Mouse (Mus musculus): Measurements from ENCODE around the gene Hist1h4f. TPM values are rescaled to one million over a fixed set of nuclear protein-coding genes. Genes with fewer than 3 reads are reported as not detected.
A peak's percentile ranks its signal among the peaks of the same experiment; 100 is the strongest.

Hist1h4f gene
- polyA plus RNA-seq, 1 experiment from 2014 or later = 1.6 TPM

DNA sequence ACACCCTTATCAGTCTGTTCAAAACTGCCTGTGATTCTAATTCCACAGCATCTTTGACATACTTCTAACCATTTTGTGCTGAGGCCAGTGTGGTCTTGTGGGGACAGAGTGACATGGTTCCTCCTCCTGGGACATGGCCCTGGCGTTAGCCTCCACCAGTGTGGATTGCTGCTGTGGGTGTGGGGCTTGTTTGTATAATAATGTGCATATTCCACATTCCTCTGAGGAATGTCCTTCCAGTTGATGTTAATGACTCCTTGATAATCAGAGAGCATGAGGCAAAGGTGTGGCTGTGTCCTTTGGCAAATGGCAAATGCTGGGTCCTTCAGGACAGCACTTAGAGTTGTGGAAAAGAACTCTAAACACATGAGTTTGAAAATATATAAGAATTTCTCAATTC, 37.9 kb downstream of the Hist1h4f start:
- Histone ChIP-seq H3K9ac (ENCODE audit: low read length) (no peak overlapping the region), H3K4me2 (ENCODE audit: low read depth, low read length) (no peak overlapping the region), H3K4me1 (ENCODE audit: control insufficient read depth, insufficient read depth, low read length) (peaks cover 3% of the 10 kb centered on the region), H3K27ac (ENCODE audit: low read length) (no peak overlapping the region), H3K9me3 (replicated peaks; ENCODE audit: control insufficient read depth, low read length) (no peaks in the 10 kb centered on the region), H3K36me3 (ENCODE audit: control insufficient read depth, insufficient read depth, low read length) (no peaks in the 10 kb centered on the region), H3K4me3 (replicated peaks; ENCODE audit: low read length) (no peak overlapping the region), H3K27me3 (ENCODE audit: control insufficient read depth, insufficient read depth, low read length) (no peaks in the 10 kb centered on the region)
- ATAC-seq (ENCODE audit: insufficient read depth, low FRiP score) = no peak
- WGBS = 82% methylated on average over 1 of the region's 1 CpGs

DNA sequence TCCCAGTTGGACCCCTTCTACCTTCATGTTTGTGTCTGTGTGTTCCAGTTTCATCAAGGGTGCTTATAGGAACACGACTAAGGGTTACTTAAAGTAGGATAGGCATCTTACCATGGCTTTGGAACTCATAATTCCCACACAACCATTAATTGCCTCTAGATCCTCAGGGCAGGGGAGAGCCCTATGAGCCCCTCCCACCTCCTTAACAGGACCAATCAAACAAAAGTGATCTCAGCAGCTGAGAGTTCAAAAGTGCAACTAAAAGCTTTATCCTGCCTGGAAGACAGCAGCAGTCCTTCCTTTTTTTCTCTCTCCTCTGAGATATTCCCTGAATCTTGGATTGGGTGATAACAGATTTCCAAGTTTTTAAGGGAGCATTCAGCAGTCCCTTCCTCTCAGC, 41.3 kb downstream of the Hist1h4f start:
- ATAC-seq (ENCODE audit: insufficient read depth, low FRiP score) = no peak
- Histone ChIP-seq H3K9me3 (replicated peaks; ENCODE audit: control insufficient read depth, low read length) (no peaks in the 10 kb centered on the region), H3K27me3 (ENCODE audit: control insufficient read depth, insufficient read depth, low read length) (no peaks in the 10 kb centered on the region), H3K4me1 (ENCODE audit: control insufficient read depth, insufficient read depth, low read length) (no peaks in the 10 kb centered on the region), H3K9ac (ENCODE audit: low read length) (no peak overlapping the region), H3K36me3 (ENCODE audit: control insufficient read depth, insufficient read depth, low read length) (no peaks in the 10 kb centered on the region), H3K4me2 (ENCODE audit: low read depth, low read length) (no peak overlapping the region), H3K4me3 (replicated peaks; ENCODE audit: low read length) (no peak overlapping the region), H3K27ac (ENCODE audit: low read length) (no peak overlapping the region)
- WGBS = 40% methylated on average over 1 of the region's 1 CpGs

DNA sequence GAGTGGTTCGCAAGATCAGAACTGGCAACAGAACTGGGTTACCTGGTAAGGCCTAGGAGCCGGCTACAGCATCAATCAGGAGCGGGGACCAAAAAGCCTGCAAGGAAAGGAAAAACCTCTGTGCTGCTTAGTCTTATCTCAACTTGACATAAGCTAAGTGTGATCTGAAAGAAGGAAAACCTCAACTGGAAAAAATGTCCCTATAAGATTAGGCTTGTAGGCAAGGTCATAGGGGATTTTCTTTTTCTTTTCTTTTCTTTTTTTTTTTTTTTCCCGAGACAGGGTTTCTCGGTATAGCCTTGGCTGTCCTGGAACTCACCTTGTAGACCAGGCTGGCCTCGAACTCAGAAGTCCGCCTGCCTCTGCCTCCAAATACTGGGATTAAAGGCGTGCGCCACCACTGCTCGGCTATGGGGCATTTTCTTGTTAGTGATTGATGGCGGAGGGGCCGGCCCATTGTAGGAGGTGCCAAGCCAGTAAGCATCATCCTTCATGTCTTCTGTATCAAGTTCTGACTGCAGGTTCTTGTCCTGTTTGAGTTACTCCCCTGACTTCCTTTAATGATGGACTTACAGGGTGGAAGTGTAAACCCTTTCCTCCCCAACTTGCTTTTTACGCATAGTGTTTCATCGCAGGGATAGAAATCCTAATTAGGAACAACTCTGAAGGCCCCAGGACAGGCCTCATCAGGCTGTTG, 44.5 kb downstream of the Hist1h4f start:
- no peaks in the 10 kb centered on the region for H3K36me3 ChIP-seq (ENCODE audit: control insufficient read depth, insufficient read depth, low read length)
- no peak overlapping the region for H3K9ac ChIP-seq (ENCODE audit: low read length)
- no peaks in the 10 kb centered on the region for H3K27me3 ChIP-seq (ENCODE audit: control insufficient read depth, insufficient read depth, low read length)
- no peaks in the 10 kb centered on the region for H3K9me3 ChIP-seq (replicated peaks; ENCODE audit: control insufficient read depth, low read length)
- WGBS = 39% methylated on average over 14 of the region's 14 CpGs
- ATAC-seq (ENCODE audit: insufficient read depth, low FRiP score) = no peak
- no peak overlapping the region for H3K27ac ChIP-seq (ENCODE audit: low read length)
- no peaks in the 10 kb centered on the region for H3K4me1 ChIP-seq (ENCODE audit: control insufficient read depth, insufficient read depth, low read length)
- peak overlapping the region; percentile 15 for H3K4me2 ChIP-seq (ENCODE audit: low read depth, low read length)
- no peak overlapping the region for H3K4me3 ChIP-seq (replicated peaks; ENCODE audit: low read length)

DNA sequence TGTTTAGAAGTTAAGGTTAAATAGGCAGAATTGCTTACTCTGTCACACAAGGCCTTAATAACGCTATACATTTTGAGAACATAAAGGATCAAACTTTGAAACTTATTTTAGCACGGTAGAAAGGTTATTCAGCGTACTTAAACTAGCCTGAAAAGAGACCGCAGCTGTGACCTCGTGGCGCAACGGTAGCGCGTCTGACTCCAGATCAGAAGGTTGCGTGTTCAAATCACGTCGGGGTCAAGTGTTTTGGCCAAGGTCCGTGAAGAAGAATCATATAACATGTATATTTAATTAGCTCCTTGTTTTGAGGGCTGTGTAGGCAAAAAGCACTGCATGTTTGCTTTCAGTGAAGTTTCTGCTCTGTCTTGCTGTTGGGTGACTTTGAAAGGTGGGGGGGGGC, 45.1 kb downstream of the Hist1h4f start:
- Histone ChIP-seq H3K9ac (ENCODE audit: low read length) (no peak overlapping the region), H3K36me3 (ENCODE audit: control insufficient read depth, insufficient read depth, low read length) (no peaks in the 10 kb centered on the region), H3K4me2 (ENCODE audit: low read depth, low read length) (peak overlapping the region; percentile 49), H3K27me3 (ENCODE audit: control insufficient read depth, insufficient read depth, low read length) (no peaks in the 10 kb centered on the region), H3K27ac (ENCODE audit: low read length) (no peak overlapping the region), H3K4me1 (ENCODE audit: control insufficient read depth, insufficient read depth, low read length) (no peaks in the 10 kb centered on the region), H3K4me3 (replicated peaks; ENCODE audit: low read length) (peak overlapping the region; percentile 26; the same call in 1 of the 2 replicates), H3K9me3 (replicated peaks; ENCODE audit: control insufficient read depth, low read length) (no peaks in the 10 kb centered on the region)
- peak; percentile 17; the same call in 1 of the 2 replicates for ATAC-seq (ENCODE audit: insufficient read depth, low FRiP score)
- 15% methylated on average over 13 of the region's 13 CpGs for WGBS

DNA sequence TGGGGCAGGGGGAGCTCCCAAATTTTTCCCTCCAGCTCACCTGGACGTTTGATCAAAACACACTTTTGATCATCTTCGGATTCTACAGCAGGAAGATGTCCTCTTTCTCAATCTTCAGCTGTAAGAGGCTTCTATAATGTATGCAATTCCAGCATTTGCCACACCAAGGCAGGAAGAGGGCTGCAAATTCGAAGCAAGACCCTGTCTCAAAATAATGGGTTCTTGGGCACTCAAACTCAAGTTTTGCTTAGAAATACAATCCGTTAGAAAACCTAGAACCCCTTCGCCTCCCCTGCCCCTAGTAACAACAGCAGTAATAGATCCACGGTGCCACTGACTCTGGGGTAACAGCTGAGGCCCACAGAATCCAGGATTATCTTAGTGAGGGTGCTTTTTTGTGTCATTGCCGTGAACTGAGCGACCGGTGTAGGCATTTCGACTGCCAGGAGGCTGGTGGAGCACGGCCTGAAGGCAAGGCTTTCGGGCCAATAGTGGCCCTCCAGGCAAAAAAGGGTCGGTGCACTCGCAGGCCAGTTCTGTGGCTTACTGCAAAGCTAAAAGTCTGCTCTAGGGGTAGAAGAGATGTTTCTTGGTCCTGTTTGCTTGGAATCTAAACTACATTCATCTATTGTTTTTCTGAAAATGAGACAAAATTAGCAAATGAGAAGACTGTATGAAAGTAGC, 45.6 kb downstream of the Hist1h4f start:
- WGBS = 21% methylated on average over 14 of the region's 14 CpGs
- Histone ChIP-seq H3K27ac (ENCODE audit: low read length) (no peak overlapping the region), H3K4me3 (replicated peaks; ENCODE audit: low read length) (peak overlapping the region; percentile 26), H3K4me1 (ENCODE audit: control insufficient read depth, insufficient read depth, low read length) (no peaks in the 10 kb centered on the region), H3K9me3 (replicated peaks; ENCODE audit: control insufficient read depth, low read length) (no peaks in the 10 kb centered on the region), H3K27me3 (ENCODE audit: control insufficient read depth, insufficient read depth, low read length) (no peaks in the 10 kb centered on the region), H3K4me2 (ENCODE audit: low read depth, low read length) (peak overlapping the region; percentile 49), H3K9ac (ENCODE audit: low read length) (peak overlapping the region; percentile 53), H3K36me3 (ENCODE audit: control insufficient read depth, insufficient read depth, low read length) (no peaks in the 10 kb centered on the region)
- ATAC-seq (ENCODE audit: insufficient read depth, low FRiP score) = no peak

DNA sequence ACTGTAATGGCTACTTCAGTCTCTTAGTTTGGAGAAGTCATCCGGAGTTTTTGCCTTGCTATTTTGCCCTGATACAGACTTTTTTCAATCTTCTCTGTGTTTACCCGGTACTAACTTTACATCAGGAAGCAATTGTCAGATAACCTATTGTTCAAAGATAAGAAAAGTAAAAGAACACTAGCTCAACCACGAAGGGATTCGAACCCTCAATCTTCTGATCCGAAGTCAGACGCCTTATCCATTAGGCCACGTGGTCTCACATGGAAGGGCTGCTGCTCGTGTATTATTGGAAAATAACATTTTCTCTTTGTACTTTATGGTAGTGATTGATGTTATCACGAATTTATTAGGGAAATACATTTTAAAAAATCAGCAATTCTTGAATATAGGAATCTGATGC, 47.7 kb downstream of the Hist1h4f start:
- Histone ChIP-seq H3K9ac (ENCODE audit: low read length) (no peak overlapping the region), H3K36me3 (ENCODE audit: control insufficient read depth, insufficient read depth, low read length) (no peaks in the 10 kb centered on the region), H3K27ac (ENCODE audit: low read length) (no peak overlapping the region), H3K27me3 (ENCODE audit: control insufficient read depth, insufficient read depth, low read length) (no peaks in the 10 kb centered on the region), H3K9me3 (replicated peaks; ENCODE audit: control insufficient read depth, low read length) (no peaks in the 10 kb centered on the region), H3K4me2 (ENCODE audit: low read depth, low read length) (peak overlapping the region; percentile 16; the same call in 1 of the 2 replicates), H3K4me1 (ENCODE audit: control insufficient read depth, insufficient read depth, low read length) (no peaks in the 10 kb centered on the region; the same call in 1 of the 2 replicates), H3K4me3 (replicated peaks; ENCODE audit: low read length) (no peak overlapping the region)
- 5% methylated on average over 9 of the region's 9 CpGs for WGBS
- ATAC-seq (ENCODE audit: insufficient read depth, low FRiP score) = no peak

DNA sequence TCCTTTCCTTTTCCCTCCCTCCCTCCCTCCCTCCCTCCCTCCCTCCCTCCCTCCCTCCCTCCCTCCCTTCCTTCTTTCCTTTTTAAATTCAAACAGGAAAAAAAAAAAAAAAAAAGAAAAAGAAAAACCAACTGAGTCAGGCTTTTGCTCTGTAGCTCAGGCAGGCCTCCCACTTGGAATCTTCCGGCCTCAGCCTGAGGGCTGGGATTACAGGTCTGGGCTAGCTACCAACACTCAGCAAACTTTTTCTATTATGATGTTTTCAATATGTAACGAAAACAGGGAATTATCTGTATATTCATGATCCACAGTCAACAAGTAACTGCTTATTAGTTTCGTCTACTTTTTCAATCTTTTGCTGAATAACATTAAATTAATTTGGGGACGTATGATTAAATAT, 48.5 kb downstream of the Hist1h4f start:
- H3K9ac ChIP-seq (ENCODE audit: low read length) = no peak overlapping the region
- ATAC-seq (ENCODE audit: insufficient read depth, low FRiP score) = no peak
- no peaks in the 10 kb centered on the region for H3K27me3 ChIP-seq (ENCODE audit: control insufficient read depth, insufficient read depth, low read length)
- H3K4me1 ChIP-seq (ENCODE audit: control insufficient read depth, insufficient read depth, low read length) = no peaks in the 10 kb centered on the region; the same call in 1 of the 2 replicates
- no peak overlapping the region for H3K27ac ChIP-seq (ENCODE audit: low read length)
- H3K4me2 ChIP-seq (ENCODE audit: low read depth, low read length) = no peak overlapping the region
- H3K9me3 ChIP-seq (replicated peaks; ENCODE audit: control insufficient read depth, low read length) = no peaks in the 10 kb centered on the region
- WGBS = 59% methylated on average over 4 of the region's 4 CpGs
- H3K4me3 ChIP-seq (replicated peaks; ENCODE audit: low read length) = no peak overlapping the region
- H3K36me3 ChIP-seq (ENCODE audit: control insufficient read depth, insufficient read depth, low read length) = no peaks in the 10 kb centered on the region

DNA sequence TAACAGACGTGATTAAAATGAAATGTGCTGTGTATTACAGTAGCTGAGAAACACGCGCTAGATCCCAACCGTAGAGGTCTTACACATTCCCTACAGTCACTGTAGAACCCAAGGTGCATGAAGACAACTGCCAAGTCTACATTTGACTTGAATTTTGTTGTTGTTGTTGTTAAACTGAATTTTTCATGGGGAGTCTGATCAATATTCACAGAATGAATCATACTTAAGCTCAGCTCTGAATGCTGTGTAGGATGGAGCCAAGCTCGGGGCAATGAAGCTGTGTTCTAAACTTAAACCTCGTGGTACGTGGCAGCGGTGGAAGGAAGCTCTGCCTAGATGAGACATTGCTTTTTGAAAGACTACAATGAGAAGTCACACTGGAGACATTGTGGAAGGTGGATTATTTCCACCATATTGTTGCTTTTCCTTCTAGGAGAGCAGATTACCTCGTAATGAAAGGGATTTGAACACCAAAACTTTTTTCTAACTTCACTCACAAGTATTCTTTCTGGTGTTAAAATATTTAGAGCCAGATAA, 49.3 kb downstream of the Hist1h4f start:
- WGBS = 37% methylated on average over 9 of the region's 9 CpGs
- Histone ChIP-seq H3K9ac (ENCODE audit: low read length) (no peak overlapping the region), H3K27me3 (ENCODE audit: control insufficient read depth, insufficient read depth, low read length) (no peaks in the 10 kb centered on the region), H3K4me3 (replicated peaks; ENCODE audit: low read length) (no peak overlapping the region), H3K4me2 (ENCODE audit: low read depth, low read length) (peak overlapping the region; percentile 9), H3K36me3 (ENCODE audit: control insufficient read depth, insufficient read depth, low read length) (no peaks in the 10 kb centered on the region), H3K9me3 (replicated peaks; ENCODE audit: control insufficient read depth, low read length) (no peaks in the 10 kb centered on the region), H3K4me1 (ENCODE audit: control insufficient read depth, insufficient read depth, low read length) (no peaks in the 10 kb centered on the region; the same call in 1 of the 2 replicates), H3K27ac (ENCODE audit: low read length) (no peak overlapping the region)
- no peak for ATAC-seq (ENCODE audit: insufficient read depth, low FRiP score)

DNA sequence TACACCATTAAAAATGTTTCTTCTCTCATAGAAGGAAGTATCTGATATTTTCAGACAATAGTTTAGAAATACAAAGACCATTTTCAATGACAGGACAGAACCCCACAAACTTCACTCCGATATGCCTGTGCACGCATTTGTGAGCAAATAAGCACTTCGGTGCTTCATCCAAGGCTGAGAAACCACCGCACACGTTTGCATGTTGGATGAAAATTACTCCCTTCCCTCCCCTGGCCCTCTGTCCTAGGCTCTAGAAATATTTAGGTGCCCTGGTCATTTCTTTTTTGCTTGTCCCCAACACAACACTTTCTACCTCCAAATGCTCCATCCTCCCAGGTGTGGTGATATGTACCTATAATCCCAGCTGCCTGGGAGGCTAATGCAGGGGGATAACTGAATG, 49.9 kb downstream of the Hist1h4f start:
- no peak for ATAC-seq (ENCODE audit: insufficient read depth, low FRiP score)
- 36% methylated on average over 5 of the region's 5 CpGs for WGBS
- no peak overlapping the region for H3K4me3 ChIP-seq (replicated peaks; ENCODE audit: low read length)

More for the DNA sequence above, 49.9 kb downstream of the Hist1h4f start:
- no peak overlapping the region for H3K9ac ChIP-seq (ENCODE audit: low read length)
- no peaks in the 10 kb centered on the region; the same call in 1 of the 2 replicates for H3K4me1 ChIP-seq (ENCODE audit: control insufficient read depth, insufficient read depth, low read length)
- no peak overlapping the region for H3K27ac ChIP-seq (ENCODE audit: low read length)
- no peaks in the 10 kb centered on the region for H3K9me3 ChIP-seq (replicated peaks; ENCODE audit: control insufficient read depth, low read length)
- no peaks in the 10 kb centered on the region for H3K27me3 ChIP-seq (ENCODE audit: control insufficient read depth, insufficient read depth, low read length)
- H3K36me3 ChIP-seq (ENCODE audit: control insufficient read depth, insufficient read depth, low read length) = no peaks in the 10 kb centered on the region
- H3K4me2 ChIP-seq (ENCODE audit: low read depth, low read length) = peak overlapping the region; percentile 9; the same call in 1 of the 2 replicates

Measured in stomach, embryonic 16.5 days (tissue).